Mouse (Mus musculus): ENCODE measurements at regions not wholly inside any gene's neighbourhood (a gene's known extent, or its start where the extent isn't known, plus 50 kb on each side); places are given as distances from the start of the nearest gene placed in this dataset.
"Not testable (repeated sequence)": the region's sequence is repeated elsewhere in the genome, so short reads cannot be mapped to it uniquely, and the experiment has no call there.

DNA sequence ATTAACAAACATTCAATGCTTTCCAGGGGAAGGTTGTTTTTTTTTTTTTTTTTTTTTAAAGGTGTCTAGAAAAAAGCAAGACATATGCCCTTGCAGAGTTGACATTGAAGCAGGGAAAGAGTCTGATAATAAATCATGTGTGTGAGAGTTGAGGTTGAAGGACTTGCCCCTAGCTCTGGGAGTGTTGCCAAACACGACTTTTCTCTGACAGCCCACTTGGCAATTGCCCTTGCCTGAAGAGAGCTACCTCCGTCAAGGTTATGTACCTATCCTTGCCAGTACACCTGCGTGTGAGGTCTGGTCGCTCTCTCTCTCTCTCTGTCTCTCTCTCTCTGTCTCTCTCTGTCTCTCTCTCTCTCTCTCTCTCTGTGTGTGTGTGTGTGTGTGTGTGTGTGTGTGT lies 73.1 kb downstream of the Dusp6 start:
- Histone ChIP-seq H3K27ac (ENCODE audit: control insufficient read depth, insufficient read depth, low read depth, low read length) (no peak overlapping the region), H3K4me3 (ENCODE audit: control insufficient read depth, low read depth, low read length) (no peak overlapping the region), H3K27me3 (ENCODE audit: control insufficient read depth, insufficient read depth, low read length) (no peaks in the 10 kb centered on the region), H3K36me3 (ENCODE audit: control insufficient read depth, insufficient read depth, low read length) (no peaks in the 10 kb centered on the region), H3K4me1 (ENCODE audit: control insufficient read depth, insufficient read depth, low read length) (no peaks in the 10 kb centered on the region)
- TF ChIP-seq POLR2A (IDR thresholded peaks at IDR 0.05; ENCODE audit: control insufficient read depth, low read depth, low read length) (no peak), CTCF (IDR thresholded peaks at IDR 0.05; ENCODE audit: control insufficient read depth, insufficient read depth, insufficient replicate concordance, low read depth, low read length) (no peak)

DNA sequence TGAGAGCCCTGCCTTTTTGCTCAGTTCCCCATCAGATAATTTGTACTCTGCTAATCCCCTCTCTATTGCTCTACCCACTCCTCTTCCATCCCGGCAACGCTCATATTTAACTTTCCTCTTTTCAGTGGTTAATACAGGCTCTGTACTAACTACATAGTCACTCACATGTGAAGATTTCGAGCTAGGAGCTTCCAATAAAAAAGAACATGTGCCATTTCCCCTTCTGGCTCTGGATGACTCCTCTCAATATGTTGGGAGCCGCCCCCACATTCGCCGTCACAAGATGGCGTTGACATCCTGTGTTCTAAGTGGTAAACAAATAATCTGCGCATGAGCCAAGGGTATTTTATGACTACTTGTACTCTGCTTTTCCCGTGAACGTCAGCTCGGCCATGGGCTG lies 75.8 kb downstream of the Dusp6 start:
- not testable (repeated sequence) for H3K27ac ChIP-seq (ENCODE audit: control insufficient read depth, insufficient read depth, low read depth, low read length); H3K27me3 ChIP-seq (ENCODE audit: control insufficient read depth, insufficient read depth, low read length)

DNA sequence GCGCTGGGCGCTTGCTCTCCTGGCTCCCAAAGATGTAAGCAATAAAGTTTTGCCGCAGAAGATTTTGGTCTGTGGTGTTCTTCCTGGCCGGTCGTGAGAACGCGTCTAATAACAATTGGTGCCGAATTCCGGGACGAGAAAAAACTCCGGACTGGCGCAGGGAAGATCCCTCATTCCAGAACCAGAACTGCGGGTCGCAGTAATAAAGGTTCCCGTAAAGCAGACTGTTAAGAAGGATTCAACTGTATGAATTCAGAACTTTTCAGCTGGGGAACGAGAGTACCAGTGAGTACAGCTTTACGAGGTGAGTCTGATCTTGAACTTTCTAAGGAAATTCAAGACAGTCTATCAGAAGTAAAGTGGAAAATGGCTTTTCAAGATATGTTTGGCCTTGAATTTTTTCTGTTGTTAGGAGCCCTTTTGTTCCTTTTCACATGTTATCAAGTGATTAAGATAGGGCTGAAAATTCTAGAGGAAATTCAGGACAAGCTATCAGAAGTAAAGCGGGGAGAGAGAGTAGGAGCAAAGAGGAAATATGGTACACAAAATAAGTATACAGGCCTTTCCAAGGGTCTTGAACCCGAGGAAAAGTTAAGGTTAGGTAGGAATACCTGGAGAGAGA lies 76.4 kb downstream of the Dusp6 start:
- H3K36me3 ChIP-seq (ENCODE audit: control insufficient read depth, insufficient read depth, low read length); H3K4me3 ChIP-seq (ENCODE audit: control insufficient read depth, low read depth, low read length); H3K4me1 ChIP-seq (ENCODE audit: control insufficient read depth, insufficient read depth, low read length); H3K27ac ChIP-seq (ENCODE audit: control insufficient read depth, insufficient read depth, low read depth, low read length); H3K27me3 ChIP-seq (ENCODE audit: control insufficient read depth, insufficient read depth, low read length): not testable (repeated sequence)

More for the DNA sequence above, 75.8 kb downstream of the Dusp6 start:
- H3K4me3 ChIP-seq (ENCODE audit: control insufficient read depth, low read depth, low read length); H3K4me1 ChIP-seq (ENCODE audit: control insufficient read depth, insufficient read depth, low read length); H3K36me3 ChIP-seq (ENCODE audit: control insufficient read depth, insufficient read depth, low read length): not testable (repeated sequence)

GRCm38 (mm10) chr10:99340057-99340456 lies 77.0 kb downstream of the Dusp6 start:
- H3K4me3 ChIP-seq (ENCODE audit: control insufficient read depth, low read depth, low read length); H3K4me1 ChIP-seq (ENCODE audit: control insufficient read depth, insufficient read depth, low read length): not testable (repeated sequence)

DNA sequence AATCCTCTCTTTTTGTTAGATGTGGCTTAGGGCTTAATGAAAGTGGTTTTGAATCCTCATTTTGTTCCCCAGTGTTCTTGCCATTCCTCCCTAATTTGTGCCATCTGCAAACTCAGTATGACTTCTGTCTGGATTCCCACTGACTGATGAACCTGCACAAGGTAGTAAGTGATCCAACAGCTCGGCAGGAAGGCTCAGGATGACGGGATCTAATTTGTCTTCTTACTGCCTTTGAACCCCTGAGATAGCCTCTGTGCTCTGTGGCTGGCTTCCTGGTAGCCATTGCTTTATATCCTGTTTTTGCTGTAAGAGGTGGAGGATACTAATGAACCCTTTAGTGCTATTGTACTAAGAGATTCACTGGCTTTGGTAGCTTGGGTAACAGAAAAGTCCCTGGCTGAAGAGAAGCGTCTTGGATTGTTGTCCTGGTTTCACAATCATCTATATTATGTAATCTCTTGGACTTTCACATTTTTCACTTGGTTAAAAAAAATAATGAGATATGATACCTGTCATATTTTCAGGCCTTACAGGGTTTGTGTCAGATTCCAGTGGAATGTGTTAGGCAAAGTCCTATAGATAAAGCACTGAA lies 86.2 kb downstream of the Dusp6 start:
- Histone ChIP-seq H3K4me3 (ENCODE audit: control insufficient read depth, low read depth, low read length) (no peak overlapping the region), H3K27ac (ENCODE audit: control insufficient read depth, insufficient read depth, low read depth, low read length) (no peak overlapping the region), H3K36me3 (ENCODE audit: control insufficient read depth, insufficient read depth, low read length) (no peaks in the 10 kb centered on the region), H3K4me1 (ENCODE audit: control insufficient read depth, insufficient read depth, low read length) (no peaks in the 10 kb centered on the region), H3K27me3 (ENCODE audit: control insufficient read depth, insufficient read depth, low read length) (no peaks in the 10 kb centered on the region)
- TF ChIP-seq CTCF (IDR thresholded peaks at IDR 0.05; ENCODE audit: control insufficient read depth, insufficient read depth, insufficient replicate concordance, low read depth, low read length): no peak
- no peak for TF ChIP-seq POLR2A (IDR thresholded peaks at IDR 0.05; ENCODE audit: control insufficient read depth, low read depth, low read length)

More at GRCm38 (mm10) chr10:99340057-99340456, 77.0 kb downstream of the Dusp6 start:
- not testable (repeated sequence) for H3K27ac ChIP-seq (ENCODE audit: control insufficient read depth, insufficient read depth, low read depth, low read length); H3K27me3 ChIP-seq (ENCODE audit: control insufficient read depth, insufficient read depth, low read length); H3K36me3 ChIP-seq (ENCODE audit: control insufficient read depth, insufficient read depth, low read length)

DNA sequence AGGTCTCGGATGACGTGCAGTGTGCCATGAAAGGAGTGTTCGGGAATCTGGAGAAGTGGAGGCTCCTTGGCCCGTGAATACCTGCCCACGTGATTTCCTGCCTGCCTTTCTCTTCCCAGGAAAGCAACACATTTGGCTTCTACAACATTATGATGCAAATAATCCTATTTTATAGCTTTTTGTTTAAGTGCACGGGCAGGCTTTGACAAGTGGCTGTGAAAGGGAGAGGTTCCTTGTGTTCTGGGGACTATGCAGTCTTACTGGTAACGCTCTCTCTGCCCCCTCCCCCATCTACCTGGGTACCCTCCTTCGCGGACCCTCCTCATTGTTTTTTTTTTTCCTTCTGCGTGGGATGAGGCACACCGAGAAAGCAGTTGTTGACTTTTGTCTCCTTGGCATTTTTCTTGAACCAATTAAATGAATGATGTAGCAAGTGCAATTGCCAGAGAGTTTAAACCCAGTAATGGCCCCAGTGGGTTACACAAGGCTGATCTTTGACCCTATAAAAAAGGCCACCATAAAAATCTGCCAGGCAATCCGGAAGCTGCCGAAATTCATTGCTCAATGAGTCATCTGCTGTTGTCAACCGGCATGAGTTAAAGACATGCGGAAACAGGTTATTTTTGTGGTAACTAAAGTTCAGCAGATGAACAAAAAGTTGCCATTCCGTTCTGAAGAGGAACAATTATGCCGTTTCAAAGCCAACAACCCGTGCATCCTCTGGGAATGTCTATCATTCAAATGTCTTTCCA lies 90.7 kb downstream of the Dusp6 start:
- H3K27me3 ChIP-seq (ENCODE audit: control insufficient read depth, insufficient read depth, low read length): no peaks in the 10 kb centered on the region
- H3K4me3 ChIP-seq (ENCODE audit: control insufficient read depth, low read depth, low read length): no peak overlapping the region
- TF ChIP-seq CTCF (IDR thresholded peaks at IDR 0.05; ENCODE audit: control insufficient read depth, insufficient read depth, insufficient replicate concordance, low read depth, low read length): no peak
- TF ChIP-seq POLR2A (IDR thresholded peaks at IDR 0.05; ENCODE audit: control insufficient read depth, low read depth, low read length): no peak
- H3K4me1 ChIP-seq (ENCODE audit: control insufficient read depth, insufficient read depth, low read length): no peaks in the 10 kb centered on the region
- H3K36me3 ChIP-seq (ENCODE audit: control insufficient read depth, insufficient read depth, low read length): no peaks in the 10 kb centered on the region
- H3K27ac ChIP-seq (ENCODE audit: control insufficient read depth, insufficient read depth, low read depth, low read length): no peak overlapping the region

DNA sequence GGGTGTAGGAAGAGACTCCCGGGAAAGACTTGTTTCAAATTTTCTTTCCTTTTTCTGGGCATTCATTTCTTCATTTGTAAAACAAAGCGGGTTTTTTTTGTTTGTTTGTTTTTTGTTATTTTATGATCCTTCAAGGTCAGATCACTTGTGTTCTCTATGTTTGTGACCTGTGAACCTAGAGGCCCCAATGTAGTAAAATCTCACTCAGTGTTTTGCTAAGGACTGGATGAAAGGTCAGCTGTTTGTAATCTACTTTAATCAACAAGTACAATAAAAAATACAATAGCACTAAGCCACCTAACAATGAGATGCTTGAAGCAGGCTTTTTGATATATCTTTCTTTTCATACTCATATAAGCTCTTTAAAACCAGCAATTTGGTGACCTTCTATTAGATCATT lies 91.3 kb downstream of the Dusp6 start:
- H3K4me1 ChIP-seq (ENCODE audit: control insufficient read depth, insufficient read depth, low read length): no peaks in the 10 kb centered on the region

GRCm38 (mm10) chr10:99355303-99355702 lies 92.3 kb downstream of the Dusp6 start:
- H3K27me3 ChIP-seq (ENCODE audit: control insufficient read depth, insufficient read depth, low read length): no peaks in the 10 kb centered on the region
- H3K36me3 ChIP-seq (ENCODE audit: control insufficient read depth, insufficient read depth, low read length): no peaks in the 10 kb centered on the region
- no peak overlapping the region for H3K27ac ChIP-seq (ENCODE audit: control insufficient read depth, insufficient read depth, low read depth, low read length)
- H3K4me1 ChIP-seq (ENCODE audit: control insufficient read depth, insufficient read depth, low read length): no peaks in the 10 kb centered on the region
- TF ChIP-seq CTCF (IDR thresholded peaks at IDR 0.05; ENCODE audit: control insufficient read depth, insufficient read depth, insufficient replicate concordance, low read depth, low read length): no peak
- no peak for TF ChIP-seq POLR2A (IDR thresholded peaks at IDR 0.05; ENCODE audit: control insufficient read depth, low read depth, low read length)
- H3K4me3 ChIP-seq (ENCODE audit: control insufficient read depth, low read depth, low read length): no peak overlapping the region

More for the DNA sequence above, 91.3 kb downstream of the Dusp6 start:
- Histone ChIP-seq H3K27me3 (ENCODE audit: control insufficient read depth, insufficient read depth, low read length) (no peaks in the 10 kb centered on the region), H3K36me3 (ENCODE audit: control insufficient read depth, insufficient read depth, low read length) (no peaks in the 10 kb centered on the region), H3K4me3 (ENCODE audit: control insufficient read depth, low read depth, low read length) (no peak overlapping the region), H3K27ac (ENCODE audit: control insufficient read depth, insufficient read depth, low read depth, low read length) (no peak overlapping the region)
- TF ChIP-seq CTCF (IDR thresholded peaks at IDR 0.05; ENCODE audit: control insufficient read depth, insufficient read depth, insufficient replicate concordance, low read depth, low read length) (no peak), POLR2A (IDR thresholded peaks at IDR 0.05; ENCODE audit: control insufficient read depth, low read depth, low read length) (no peak)
